Mouse (Mus musculus): ENCODE measurements around the gene Chd2. TPM values are rescaled to one million over a fixed set of nuclear protein-coding genes. Genes with fewer than 3 reads are reported as not detected.

Chd2 gene
- polyA plus RNA-seq, 1 experiment: 47.9 TPM

- peak overlapping the region; percentile 6; the same call in 1 of the 2 replicates for H3K4me3 ChIP-seq (ENCODE audit: insufficient read depth, low read length)
- H3K27ac ChIP-seq (ENCODE audit: insufficient read depth, low read depth, low read length): no peak overlapping the region
- TF ChIP-seq CTCF (IDR thresholded peaks at IDR 0.05; ENCODE audit: low read depth, low read length) (no peak), POLR2A (IDR thresholded peaks at IDR 0.05; ENCODE audit: borderline replicate concordance, low read depth, low read length) (no peak)
- H3K4me1 ChIP-seq (ENCODE audit: control insufficient read depth, insufficient read depth, low read length): no peaks in the 10 kb centered on the region
Observed at GRCm38 (mm10) chr7:73391518-73392321, 149.9 kb downstream of the Chd2 start.

- Histone ChIP-seq H3K4me3 (ENCODE audit: insufficient read depth, low read length) (no peak overlapping the region), H3K4me1 (ENCODE audit: control insufficient read depth, insufficient read depth, low read length) (no peaks in the 10 kb centered on the region), H3K27ac (ENCODE audit: insufficient read depth, low read depth, low read length) (no peak overlapping the region)
- TF ChIP-seq POLR2A (IDR thresholded peaks at IDR 0.05; ENCODE audit: borderline replicate concordance, low read depth, low read length) (no peak), CTCF (IDR thresholded peaks at IDR 0.05; ENCODE audit: low read depth, low read length) (no peak)
Observed at GRCm38 (mm10) chr7:73391002-73391517, 150.6 kb downstream of the Chd2 start.

- Histone ChIP-seq H3K27ac (ENCODE audit: insufficient read depth, low read depth, low read length) (no peak overlapping the region), H3K4me3 (ENCODE audit: insufficient read depth, low read length) (no peak overlapping the region), H3K4me1 (ENCODE audit: control insufficient read depth, insufficient read depth, low read length) (no peaks in the 10 kb centered on the region)
- TF ChIP-seq POLR2A (IDR thresholded peaks at IDR 0.05; ENCODE audit: borderline replicate concordance, low read depth, low read length) (no peak), CTCF (IDR thresholded peaks at IDR 0.05; ENCODE audit: low read depth, low read length) (no peak)
Observed at GRCm38 (mm10) chr7:73390426-73391001, 151.1 kb downstream of the Chd2 start.

- no peak overlapping the region for H3K4me3 ChIP-seq (ENCODE audit: insufficient read depth, low read length)
- TF ChIP-seq CTCF (IDR thresholded peaks at IDR 0.05; ENCODE audit: low read depth, low read length) (no peak), POLR2A (IDR thresholded peaks at IDR 0.05; ENCODE audit: borderline replicate concordance, low read depth, low read length) (no peak)
- no peak overlapping the region for H3K27ac ChIP-seq (ENCODE audit: insufficient read depth, low read depth, low read length)
- H3K4me1 ChIP-seq (ENCODE audit: control insufficient read depth, insufficient read depth, low read length): no peaks in the 10 kb centered on the region
Observed at GRCm38 (mm10) chr7:73389871-73390294, 151.7 kb downstream of the Chd2 start.

- Histone ChIP-seq H3K4me3 (ENCODE audit: insufficient read depth, low read length) (no peak overlapping the region), H3K4me1 (ENCODE audit: control insufficient read depth, insufficient read depth, low read length) (no peaks in the 10 kb centered on the region), H3K27ac (ENCODE audit: insufficient read depth, low read depth, low read length) (no peak overlapping the region)
- no peak for TF ChIP-seq CTCF (IDR thresholded peaks at IDR 0.05; ENCODE audit: low read depth, low read length)
- no peak for TF ChIP-seq POLR2A (IDR thresholded peaks at IDR 0.05; ENCODE audit: borderline replicate concordance, low read depth, low read length)
Observed at GRCm38 (mm10) chr7:73389419-73389818, 152.2 kb downstream of the Chd2 start.

GRCm38 (mm10) chr7:73388866-73389265 is 152.8 kb downstream of the Chd2 start:
- no peak overlapping the region for H3K27ac ChIP-seq (ENCODE audit: insufficient read depth, low read depth, low read length)
- no peak overlapping the region for H3K4me3 ChIP-seq (ENCODE audit: insufficient read depth, low read length)
- TF ChIP-seq POLR2A (IDR thresholded peaks at IDR 0.05; ENCODE audit: borderline replicate concordance, low read depth, low read length) (no peak), CTCF (IDR thresholded peaks at IDR 0.05; ENCODE audit: low read depth, low read length) (no peak)
- H3K4me1 ChIP-seq (ENCODE audit: control insufficient read depth, insufficient read depth, low read length): no peaks in the 10 kb centered on the region

- Histone ChIP-seq H3K4me3 (ENCODE audit: insufficient read depth, low read length) (no peak overlapping the region), H3K4me1 (ENCODE audit: control insufficient read depth, insufficient read depth, low read length) (no peaks in the 10 kb centered on the region), H3K27ac (ENCODE audit: insufficient read depth, low read depth, low read length) (no peak overlapping the region)
- TF ChIP-seq POLR2A (IDR thresholded peaks at IDR 0.05; ENCODE audit: borderline replicate concordance, low read depth, low read length) (no peak), CTCF (IDR thresholded peaks at IDR 0.05; ENCODE audit: low read depth, low read length) (no peak)
Observed at GRCm38 (mm10) chr7:73382843-73383242, 158.8 kb downstream of the Chd2 start.

- no peak overlapping the region for H3K4me3 ChIP-seq (ENCODE audit: insufficient read depth, low read length)
- no peak for TF ChIP-seq POLR2A (IDR thresholded peaks at IDR 0.05; ENCODE audit: borderline replicate concordance, low read depth, low read length)
- no peaks in the 10 kb centered on the region for H3K4me1 ChIP-seq (ENCODE audit: control insufficient read depth, insufficient read depth, low read length)
- no peak overlapping the region for H3K27ac ChIP-seq (ENCODE audit: insufficient read depth, low read depth, low read length)
Observed at GRCm38 (mm10) chr7:73378034-73378433, 163.6 kb downstream of the Chd2 start.

- Histone ChIP-seq H3K27ac (ENCODE audit: insufficient read depth, low read depth, low read length) (no peak overlapping the region), H3K4me3 (ENCODE audit: insufficient read depth, low read length) (no peak overlapping the region), H3K4me1 (ENCODE audit: control insufficient read depth, insufficient read depth, low read length) (no peaks in the 10 kb centered on the region)
- TF ChIP-seq POLR2A (IDR thresholded peaks at IDR 0.05; ENCODE audit: borderline replicate concordance, low read depth, low read length) (no peak), CTCF (IDR thresholded peaks at IDR 0.05; ENCODE audit: low read depth, low read length) (no peak)
Observed at GRCm38 (mm10) chr7:73377307-73377706, 164.3 kb downstream of the Chd2 start.

Other genes starting within 250 kb of the Chd2 start
- gene Rgma, start 166.3 kb downstream of the Chd2 start, polyA plus RNA-seq (2012; ENCODE audit: insufficient read depth, insufficient read length, missing spikeins): not detected in 2 replicates
- gene Fam174b, start 198.5 kb upstream of the Chd2 start, polyA plus RNA-seq (2012; ENCODE audit: insufficient read depth, insufficient read length, missing spikeins): not detected in 2 replicates

Data from bone marrow macrophage, adult 2 months (primary cell).